Mouse (Mus musculus) gastrocnemius, postnatal 10 days (tissue): ENCODE data around the gene Blmh. TPM values are rescaled to one million over a fixed set of nuclear protein-coding genes. Genes with fewer than 3 reads are reported as not detected.

Experiments
- DNase-seq: peaks from one replicate; pipeline ENCODE4 v3.0.0; 2021; ENCODE audit warnings: mixed read lengths
- long read RNA-seq, 2 experiments: library from polyadenylated mRNA; stranded (forward); transcript quantifications; one replicate each; pipeline ENCODE4 v2.0.0; 2021
- total RNA-seq, 2 experiments: library from RNA; stranded (reverse); gene quantifications; 2 replicates each; pipeline ENCODE4 v1.2.3; 2021

Blmh gene
- 10 to 100 TPM; 59.2 to 63.5 TPM for total RNA-seq
- long read RNA-seq, experiment 1, transcript Blmh-201 (12 exons, 2,497 nt), result major isoform, 46 of 51 reads
- long read RNA-seq, experiment 1, partial matches to known transcripts, result 3 of 51 reads
- long read RNA-seq, experiment 1, other reads (novel, unspliced or antisense), result 2 of 51 reads
- long read RNA-seq, experiment 2, transcript Blmh-201 (12 exons, 2,497 nt), result major isoform, 40 of 45 reads
- long read RNA-seq, experiment 2, partial matches to known transcripts, result 3 of 45 reads
- long read RNA-seq, experiment 2, other reads (novel, unspliced or antisense), result 2 of 45 reads

DNA sequence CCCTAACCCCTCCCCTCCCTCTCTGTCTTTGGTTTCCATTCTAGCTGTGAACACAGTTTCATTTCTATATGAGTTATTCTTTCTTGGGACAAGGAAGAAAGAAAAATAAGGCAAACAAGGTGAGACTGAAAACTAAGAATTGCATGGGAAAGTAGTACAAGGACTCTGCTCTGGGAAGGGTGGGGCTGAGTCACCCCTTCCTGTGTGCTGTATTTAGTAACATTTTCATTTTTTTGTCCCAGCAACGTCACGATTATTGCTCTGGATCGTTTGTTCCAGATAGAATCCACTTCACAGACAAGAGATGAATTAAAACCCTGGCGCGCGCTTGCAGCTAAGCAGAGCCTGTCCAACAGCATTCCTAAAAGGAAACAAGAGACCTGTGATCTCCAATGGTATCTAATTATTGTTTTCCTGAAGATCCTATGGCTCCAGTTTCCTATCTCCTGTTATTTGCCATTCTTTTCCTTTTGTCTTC is at the start of gene Blmh:
TSS of gene Blmh (plus strand) at position 51 of the 478 bp plus-strand sequence.
- no peak for DNase-seq

DNA sequence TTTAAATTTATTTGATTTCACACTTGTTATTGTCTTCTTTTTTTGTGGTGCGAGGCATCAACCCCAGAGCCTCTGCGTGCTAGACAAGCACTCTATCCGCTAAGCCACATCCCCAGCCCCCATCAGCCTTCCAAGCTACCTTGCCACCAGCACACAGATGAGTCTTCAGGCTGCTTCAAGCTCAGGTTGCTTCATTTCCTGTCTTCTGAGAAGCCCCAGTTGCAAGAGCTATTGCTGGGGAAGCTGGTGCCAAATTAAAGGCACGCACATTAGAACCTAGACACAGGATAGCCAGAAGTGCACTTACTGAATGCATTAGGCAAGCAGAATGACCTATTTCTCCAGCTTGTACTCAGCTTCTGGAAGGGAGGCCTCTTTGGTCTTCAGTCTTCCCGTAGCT is 44.8 kb upstream of the Blmh start:
- DNase-seq, result no peak

DNA sequence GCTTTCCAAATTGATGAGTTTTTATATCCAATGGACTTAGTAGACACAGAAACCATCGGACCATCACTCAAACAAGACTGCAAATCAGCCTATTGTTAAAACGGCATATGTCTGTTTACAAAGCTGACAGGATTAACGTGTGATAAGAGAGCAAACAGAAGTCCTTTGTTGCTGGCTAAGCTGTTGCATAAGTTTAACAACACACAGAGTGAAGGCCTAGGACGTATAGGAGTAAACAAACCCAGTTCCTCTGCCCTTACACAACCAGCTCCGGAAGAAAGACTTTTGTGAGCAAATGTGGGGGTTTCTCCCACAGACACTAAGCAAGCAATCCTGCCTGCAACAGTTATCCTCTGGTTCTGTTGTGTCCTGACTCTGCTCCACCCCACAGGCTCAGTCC is 40.2 kb upstream of the Blmh start:
- no peak for DNase-seq

GRCm38 (mm10) chr11:76889339-76890164 is 35.1 kb upstream of the Blmh start:
- no peak for DNase-seq

DNA sequence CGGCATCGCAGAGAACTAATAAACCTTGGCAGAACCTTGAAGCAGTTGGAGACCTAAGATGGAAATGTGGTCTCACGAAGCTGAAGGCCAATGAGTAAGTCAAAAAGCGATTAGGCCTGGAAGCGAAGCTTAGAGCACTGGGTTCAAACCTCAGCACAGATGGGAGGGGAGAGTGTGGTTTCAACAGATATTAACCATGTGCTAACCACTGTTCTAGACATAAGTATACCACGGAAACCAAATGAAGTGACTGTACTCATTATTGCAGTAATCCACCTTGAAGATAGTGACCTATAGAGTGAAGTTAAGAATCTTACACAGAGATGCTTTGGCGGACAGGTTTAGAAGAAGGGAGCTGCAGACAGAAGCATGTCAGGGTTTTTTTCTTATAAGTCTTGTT is 33.4 kb upstream of the Blmh start:
- DNase-seq, result no peak

DNA sequence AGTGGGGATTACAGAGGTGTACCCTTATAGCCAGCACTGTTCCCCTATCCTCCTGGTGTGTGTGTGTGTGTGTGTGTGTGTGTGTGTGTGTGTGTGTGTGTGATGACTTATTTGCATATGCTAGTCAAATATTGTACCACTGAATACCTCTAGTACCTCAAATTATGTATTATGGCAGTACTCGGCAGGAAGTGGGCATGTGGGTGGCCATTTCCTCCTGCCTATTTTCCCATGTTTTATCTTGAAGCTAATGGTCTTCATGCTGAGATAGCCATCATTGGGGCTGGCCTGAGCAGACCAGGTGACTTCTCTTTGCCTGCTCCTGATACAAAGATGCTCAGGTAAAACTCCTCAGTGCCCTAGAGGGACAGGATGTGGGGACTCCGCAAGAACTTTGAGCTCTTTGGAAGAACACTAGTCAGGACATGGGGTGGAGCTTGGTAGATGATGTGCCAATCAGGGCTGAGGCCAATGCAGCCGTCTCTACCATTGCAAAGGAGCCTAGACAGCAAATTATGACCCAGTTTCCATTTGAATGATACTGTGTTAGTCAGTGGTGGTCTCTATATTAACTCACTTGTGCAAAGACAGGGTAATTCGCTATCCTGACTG is 32.8 kb upstream of the Blmh start:
- no peak for DNase-seq

GRCm38 (mm10) chr11:76892972-76893371 is 31.6 kb upstream of the Blmh start:
- DNase-seq, result no peak

DNA sequence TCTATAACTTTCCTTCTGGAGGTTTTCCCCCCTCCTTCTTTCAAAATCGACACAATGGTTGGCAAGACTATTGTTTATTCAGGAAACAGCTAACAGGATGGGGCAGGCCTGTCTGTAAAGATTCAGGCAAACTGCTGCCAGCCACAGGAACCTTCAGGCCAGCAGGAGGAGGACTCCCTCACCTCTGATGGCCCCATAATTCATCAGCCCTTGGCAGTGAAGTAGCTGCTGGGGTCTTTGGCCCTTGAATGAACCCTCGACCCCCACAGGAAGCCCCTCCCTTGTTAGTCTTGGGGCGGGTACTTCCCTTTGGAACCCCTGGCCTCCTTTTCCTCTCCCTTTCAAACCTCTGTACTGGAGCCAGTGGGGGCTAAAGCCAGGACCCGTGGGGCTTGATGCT is 31.0 kb upstream of the Blmh start:
- no peak for DNase-seq

DNA sequence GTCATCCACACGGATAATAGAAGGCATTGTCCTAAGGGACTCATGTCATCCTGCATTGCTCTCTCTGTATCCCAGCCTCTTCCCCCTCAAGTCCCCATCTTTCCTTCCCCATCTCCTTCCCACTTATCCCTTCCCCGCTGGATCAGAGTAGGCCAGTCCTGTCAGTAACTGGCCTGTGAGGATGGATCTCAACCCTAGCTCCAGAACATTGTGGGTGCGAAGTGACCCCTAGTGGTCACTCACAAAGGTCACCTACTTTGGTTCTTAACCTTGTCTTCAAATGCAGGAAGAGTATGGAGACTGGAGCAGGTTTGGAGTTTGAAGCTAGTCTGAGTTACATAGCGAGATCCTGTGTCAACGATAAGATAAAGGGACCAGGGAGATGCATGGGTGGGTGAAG is 30.4 kb upstream of the Blmh start:
- DNase-seq, result peak; percentile 53

- no peak for DNase-seq
Observed at GRCm38 (mm10) chr11:76896360-76896759, 28.2 kb upstream of the Blmh start.

- DNase-seq, result no peak
Observed at GRCm38 (mm10) chr11:76897126-76897525, 27.5 kb upstream of the Blmh start.

DNA sequence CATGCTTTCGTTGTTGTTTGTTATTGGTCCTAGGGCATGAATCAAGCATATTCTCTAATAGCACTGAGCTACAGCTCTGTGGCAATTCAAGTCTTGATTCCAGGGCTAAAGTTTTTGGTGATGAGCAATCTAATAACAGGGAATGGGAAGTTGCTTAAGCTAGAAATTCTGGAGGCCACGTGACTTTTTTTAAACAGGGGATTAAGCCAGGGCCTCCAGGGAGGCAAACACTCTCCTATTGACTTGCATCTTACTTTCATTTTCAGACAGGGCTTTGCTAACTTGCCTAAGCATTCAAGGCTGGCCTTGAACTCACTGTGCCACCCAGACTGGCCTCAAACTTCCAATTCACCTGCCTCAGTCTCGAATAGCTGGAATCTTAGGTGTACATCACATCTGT is 26.7 kb upstream of the Blmh start:
- DNase-seq, result no peak

- DNase-seq, result no peak
Observed at GRCm38 (mm10) chr11:76898751-76899150, 25.9 kb upstream of the Blmh start.

- DNase-seq, result no peak
Observed at GRCm38 (mm10) chr11:76899758-76900738, 24.6 kb upstream of the Blmh start.

- DNase-seq, result no peak
Observed at GRCm38 (mm10) chr11:76901579-76902361, 22.8 kb upstream of the Blmh start, which contains the start of gene Tmigd1. Gene Tmigd1, plus strand, starts transcription at chr11:76902159.

DNA sequence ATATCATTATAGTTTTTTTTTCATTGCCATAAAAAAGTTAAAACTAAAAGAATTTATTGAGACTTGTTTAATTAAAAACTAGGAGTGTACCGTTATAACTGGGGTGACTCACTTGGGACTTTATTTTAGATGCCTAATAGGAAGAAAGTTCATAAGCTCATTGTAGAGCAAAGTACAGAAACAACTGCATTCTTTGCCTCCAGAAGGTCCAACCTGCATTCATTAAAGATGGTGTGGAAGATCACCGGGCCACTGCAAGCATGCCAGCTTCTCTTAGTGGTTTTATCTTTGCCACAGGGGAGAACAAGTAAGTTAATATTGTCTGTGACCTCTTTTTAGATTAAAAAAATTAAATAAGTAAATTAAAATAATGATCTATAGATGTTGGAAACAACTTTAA is 20.3 kb upstream of the Blmh start:
- DNase-seq, result no peak

GRCm38 (mm10) chr11:76908651-76909050 is 16.0 kb upstream of the Blmh start:
- no peak for DNase-seq

DNA sequence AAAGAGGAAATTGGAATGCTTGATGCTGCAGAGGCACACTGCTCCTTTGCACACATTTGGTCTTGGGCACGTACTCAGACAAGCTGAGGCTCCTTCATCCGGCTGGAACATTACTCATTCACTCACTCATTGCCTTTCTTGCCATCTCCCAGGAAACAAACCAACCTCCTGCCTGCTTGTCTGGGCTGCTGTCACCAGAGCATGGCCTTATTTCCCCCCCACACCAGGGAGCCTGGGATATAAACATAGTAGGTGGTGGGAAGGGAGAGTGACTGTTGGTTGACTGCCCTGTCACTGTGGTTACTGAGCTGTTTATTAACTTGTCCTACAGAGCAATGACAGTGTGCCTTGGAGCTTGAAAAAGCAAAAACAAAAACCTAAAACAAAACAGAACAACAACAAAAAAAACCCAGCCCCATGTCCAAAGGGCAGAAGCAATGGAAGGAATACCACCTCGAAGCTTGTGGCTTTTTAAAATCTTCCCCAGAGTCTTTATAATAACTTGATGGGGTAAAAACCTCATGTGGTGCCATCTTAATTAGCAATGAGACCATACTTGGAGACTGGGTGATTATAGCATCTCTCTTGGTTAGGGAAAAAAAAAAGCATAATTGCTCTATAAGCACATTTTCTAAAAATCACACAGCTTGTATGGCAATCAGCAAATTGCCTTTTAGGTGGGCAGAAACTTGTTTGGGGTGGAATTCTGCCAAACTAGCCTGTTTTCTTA is 13.1 kb upstream of the Blmh start:
- DNase-seq, result no peak

GRCm38 (mm10) chr11:76912055-76912395 is 12.6 kb upstream of the Blmh start:
- no peak for DNase-seq

DNA sequence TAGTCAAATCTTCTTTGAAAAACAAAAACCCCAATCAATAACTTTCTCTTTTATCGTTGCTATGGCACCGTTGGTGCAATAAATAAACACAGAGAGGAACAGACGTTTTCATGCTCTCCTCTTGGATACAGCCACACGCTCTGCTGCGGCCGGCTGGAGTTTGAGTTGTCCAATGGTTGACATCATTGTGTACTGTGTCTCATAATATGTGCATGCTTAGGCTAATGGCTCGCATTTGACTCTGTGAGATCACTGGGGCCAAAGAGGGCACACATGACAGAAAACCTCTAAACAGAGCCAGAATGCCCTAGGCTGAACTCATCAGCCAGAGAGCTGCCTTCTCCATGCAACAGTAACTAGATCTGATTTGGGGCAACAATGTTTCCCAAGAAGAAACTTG is 10.2 kb upstream of the Blmh start:
- DNase-seq, result no peak
